Mouse (Mus musculus): ENCODE data around the gene Nbl1. TPM values are rescaled to one million over a fixed set of nuclear protein-coding genes. Genes with fewer than 3 reads are reported as not detected.

Gene Nbl1
- polyA plus RNA-seq, 1 experiment = 160 TPM

- no peaks in the 10 kb centered on the region for H3K4me1 ChIP-seq (ENCODE audit: control insufficient read depth, insufficient read depth, insufficient read length, low read length)
- H3K36me3 ChIP-seq (ENCODE audit: control insufficient read depth, insufficient read depth, low read length) = peaks cover 51% of the 10 kb centered on the region
- no peak overlapping the region for H3K27ac ChIP-seq (ENCODE audit: insufficient read depth, low read depth, low read length)
- H3K27me3 ChIP-seq (ENCODE audit: control insufficient read depth, insufficient read depth, low read length) = no peaks in the 10 kb centered on the region
- WGBS = 91% methylated on average over 8 of the region's 8 CpGs
- no peak overlapping the region for H3K4me3 ChIP-seq (ENCODE audit: low read depth, low read length)
- TF ChIP-seq CTCF (IDR thresholded peaks at IDR 0.05; ENCODE audit: extremely low read depth, insufficient read length, insufficient replicate concordance, low read depth, low read length) (no peak), POLR2A (IDR thresholded peaks at IDR 0.05; ENCODE audit: low read depth, low read length) (no peak)
Observed at GRCm38 (mm10) chr4:139034010-139034367, 58.8 kb downstream of the Nbl1 start.

- 90% methylated on average over 11 of the region's 11 CpGs for WGBS
- no peaks in the 10 kb centered on the region for H3K4me1 ChIP-seq (ENCODE audit: control insufficient read depth, insufficient read depth, insufficient read length, low read length)
- H3K27ac ChIP-seq (ENCODE audit: insufficient read depth, low read depth, low read length) = no peak overlapping the region
- TF ChIP-seq CTCF (IDR thresholded peaks at IDR 0.05; ENCODE audit: extremely low read depth, insufficient read length, insufficient replicate concordance, low read depth, low read length) (no peak), POLR2A (IDR thresholded peaks at IDR 0.05; ENCODE audit: low read depth, low read length) (no peak)
- no peaks in the 10 kb centered on the region for H3K27me3 ChIP-seq (ENCODE audit: control insufficient read depth, insufficient read depth, low read length)
- H3K36me3 ChIP-seq (ENCODE audit: control insufficient read depth, insufficient read depth, low read length) = peaks cover 48% of the 10 kb centered on the region
- no peak overlapping the region for H3K4me3 ChIP-seq (ENCODE audit: low read depth, low read length)
Observed at GRCm38 (mm10) chr4:139033263-139034009, 59.4 kb downstream of the Nbl1 start.

- Histone ChIP-seq H3K4me1 (ENCODE audit: control insufficient read depth, insufficient read depth, insufficient read length, low read length) (no peaks in the 10 kb centered on the region), H3K36me3 (ENCODE audit: control insufficient read depth, insufficient read depth, low read length) (peaks cover 48% of the 10 kb centered on the region), H3K27ac (ENCODE audit: insufficient read depth, low read depth, low read length) (no peak overlapping the region), H3K4me3 (ENCODE audit: low read depth, low read length) (no peak overlapping the region), H3K27me3 (ENCODE audit: control insufficient read depth, insufficient read depth, low read length) (no peaks in the 10 kb centered on the region)
- TF ChIP-seq POLR2A (IDR thresholded peaks at IDR 0.05; ENCODE audit: low read depth, low read length) (no peak), CTCF (IDR thresholded peaks at IDR 0.05; ENCODE audit: extremely low read depth, insufficient read length, insufficient replicate concordance, low read depth, low read length) (no peak)
- WGBS = 94% methylated on average over 12 of the region's 12 CpGs
Observed at GRCm38 (mm10) chr4:139032521-139032920, 60.3 kb downstream of the Nbl1 start.

Other genes starting within 250 kb of the Nbl1 start
- gene Pla2g5, start 229.5 kb downstream of the Nbl1 start, polyA plus RNA-seq (2012; rRNA removed) = 6.0 and 11.6 TPM in 2 replicates
- gene Gm13030, start 219.0 kb downstream of the Nbl1 start, polyA plus RNA-seq (2012; rRNA removed) = not detected in 2 replicates
- 0.16 and 0.67 TPM in 2 replicates for gene Pla2g2e, start 215.1 kb downstream of the Nbl1 start, polyA plus RNA-seq (2012; rRNA removed)
- 7.4 and 10.3 TPM in 2 replicates for gene Otud3, start 179.0 kb downstream of the Nbl1 start, polyA plus RNA-seq (2012; rRNA removed)
- gene Rnf186, start 125.9 kb downstream of the Nbl1 start, polyA plus RNA-seq (2012; rRNA removed) = 309 and 461 TPM in 2 replicates
- 23.2 and 34.2 TPM in 2 replicates for gene Tmco4, start 120.1 kb downstream of the Nbl1 start, polyA plus RNA-seq (2012; rRNA removed)
- gene Htr6, start 17.4 kb downstream of the Nbl1 start, polyA plus RNA-seq (2012; rRNA removed) = 0.76 and 1.8 TPM in 2 replicates
- gene Minos1, start 38.1 kb upstream of the Nbl1 start, polyA plus RNA-seq (2012; rRNA removed) = 15.4 and 29.4 TPM in 2 replicates
- 159 and 390 TPM in 2 replicates for gene Capzb, start 99.9 kb upstream of the Nbl1 start, polyA plus RNA-seq (2012; rRNA removed)
- 26.4 and 49.8 TPM in 2 replicates for gene Pqlc2, start 217.7 kb upstream of the Nbl1 start, polyA plus RNA-seq (2012; rRNA removed)
- 136 and 209 TPM in 2 replicates for gene Akr7a5, start 217.8 kb upstream of the Nbl1 start, polyA plus RNA-seq (2012; rRNA removed)